Mouse (Mus musculus) liver, embryonic 14.5 days (tissue): ENCODE results near the gene Tmem132d. TPM values are rescaled to one million over a fixed set of nuclear protein-coding genes. Genes with fewer than 3 reads are reported as not detected.

Experiments used
- ATAC-seq: fragments of 200-750 bp; cut with Nextera tagmentation; 2 replicates; pipeline ENCODE4 v1.8.0; 2017; ENCODE audit warnings: moderate number of reproducible peaks, mild to moderate bottlenecking, moderate library complexity; ENCODE audit not compliant: insufficient read depth
- DNase-seq, 3 experiments: peaks; one replicate each; pipeline ENCODE4 v3.0.0-alpha.2; 2012 to 2013; ENCODE audit warnings: low read depth in 3 of 3, low spot score in 3 of 3
- H3K27ac ChIP-seq: fragments of 300-500 bp; sonication (generic); 2 replicates; pipeline ENCODE4 v1.5.1; 2014; ENCODE audit warnings: moderate library complexity, mild to moderate bottlenecking, control low read depth, inconsistent platforms
- H3K27me3 ChIP-seq: fragments of 300-500 bp; sonication (generic); 2 replicates; pipeline ENCODE4 v1.6.1; 2014; ENCODE audit warnings: mild to moderate bottlenecking, low read length, moderate library complexity; ENCODE audit not compliant: control insufficient read depth, insufficient read depth
- H3K36me3 ChIP-seq: fragments of 300-500 bp; sonication (generic); replicated peaks from 2 replicates; pipeline ENCODE4 v1.6.1; 2014; ENCODE audit warnings: low read depth; ENCODE audit not compliant: control insufficient read depth, insufficient read depth
- H3K4me1 ChIP-seq, 2 experiments: fragments of 200-500 bp in 1 of 2; fragments of 300-500 bp in 1 of 2; sonication (generic) in 1 of 2; replicated peaks; 2 replicates each; pipeline ENCODE4 v1.6.1; 2012 to 2014; ENCODE audit warnings: antibody characterized with exemption in 1 of 2, inconsistent platforms in 1 of 2, low read length in 1 of 2; ENCODE audit not compliant: control insufficient read depth in 2 of 2, insufficient read depth in 2 of 2
- H3K4me2 ChIP-seq: fragments of 300-500 bp; sonication (generic); 2 replicates; pipeline ENCODE4 v1.6.1; 2014; ENCODE audit warnings: low read depth, mild to moderate bottlenecking, control low read depth, moderate library complexity
- H3K4me3 ChIP-seq, 2 experiments: fragments of 200-500 bp in 1 of 2; fragments of 300-500 bp in 1 of 2; sonication (generic) in 1 of 2; 2 replicates each; pipeline ENCODE4 v1.5.1; 2012 to 2014; ENCODE audit warnings: low read depth in 2 of 2, low read length in 2 of 2, mild to moderate bottlenecking in 2 of 2, control low read depth in 1 of 2, inconsistent platforms in 1 of 2, moderate library complexity in 1 of 2; ENCODE audit not compliant: insufficient read depth in 1 of 2
- H3K9ac ChIP-seq: fragments of 300-500 bp; sonication (generic); replicated peaks from 2 replicates; pipeline ENCODE4 v1.6.1; 2014; ENCODE audit warnings: mild to moderate bottlenecking, control low read depth, moderate library complexity
- H3K9me3 ChIP-seq: fragments of 300-500 bp; sonication (generic); 2 replicates; pipeline ENCODE4 v1.6.1; 2016; ENCODE audit warnings: low read length, mixed read lengths; ENCODE audit not compliant: control insufficient read depth
- CTCF ChIP-seq: IDR thresholded peaks from 2 replicates; pipeline ENCODE4 v1.5.1; 2016; ENCODE audit warnings: antibody characterized with exemption, low read depth, control low read depth
- EP300 ChIP-seq: IDR thresholded peaks from 2 replicates; pipeline ENCODE4 v1.6.1; 2016; ENCODE audit warnings: antibody characterized with exemption, low read depth
- WGBS: fragments of 180-500 bp; shearing (Covaris S2); extraction: QIAGEN DNeasy Blood & Tissue Kit; methylation state at CpG from one replicate; pipeline ENCODE4 v1.1.7; 2014; ENCODE audit not compliant: insufficient replicate concordance; 5-methylcytosine and 5-hydroxymethylcytosine counted together
- polyA plus RNA-seq, 2 experiments: library from polyadenylated mRNA; depleted of rRNA in 1 of 2; stranded (reverse) in 1 of 2; unstranded in 1 of 2; fragments of >200 nt; fragmentation: Nextera tagmentation in 1 of 2; extraction: Ambion mirVana in 1 of 2; gene quantifications; 2 replicates each; pipeline versions ENCODE4 v1.2.1 to v1.2.3; 2012 to 2014

Tmem132d gene
- polyA plus RNA-seq, 2 experiments, result under 0.01 TPM; not detected in 1

- 48% methylated on average over 8 of the region's 8 CpGs for WGBS
- ATAC-seq, result no peak
Observed at GRCm38 (mm10) chr5:127815292-127815691, 617.6 kb downstream of the Tmem132d start.

GRCm38 (mm10) chr5:127807419-127807818, 625.5 kb downstream of the Tmem132d start:
- Histone ChIP-seq H3K4me1 (no peaks in the 10 kb centered on the region), H3K27me3 (no peaks in the 10 kb centered on the region), H3K4me2 (no peak overlapping the region), H3K36me3 (no peaks in the 10 kb centered on the region), H3K27ac (no peak overlapping the region), H3K9ac (no peak overlapping the region), H3K4me3 (no peak overlapping the region), H3K9me3 (no peaks in the 10 kb centered on the region)
- WGBS, result 73% methylated on average over 3 of the region's 3 CpGs
- DNase-seq (no peak), ATAC-seq (no peak)
- no peak for TF ChIP-seq CTCF
- TF ChIP-seq EP300, result no peak

More at GRCm38 (mm10) chr5:127815292-127815691, 617.6 kb downstream of the Tmem132d start:
- Histone ChIP-seq H3K27ac (no peak overlapping the region), H3K4me2 (no peak overlapping the region), H3K9ac (no peak overlapping the region), H3K4me3 (no peak overlapping the region), H3K9me3 (no peaks in the 10 kb centered on the region), H3K36me3 (no peaks in the 10 kb centered on the region), H3K4me1 (no peaks in the 10 kb centered on the region), H3K27me3 (no peaks in the 10 kb centered on the region)
- peak in 1 of 3 experiments; percentile 25 for DNase-seq
- TF ChIP-seq CTCF, result no peak
- TF ChIP-seq EP300, result no peak

- Histone ChIP-seq H3K9ac (no peak overlapping the region), H3K27ac (no peak overlapping the region), H3K36me3 (no peaks in the 10 kb centered on the region), H3K4me1 (no peaks in the 10 kb centered on the region), H3K4me3 (no peak overlapping the region), H3K27me3 (no peaks in the 10 kb centered on the region), H3K9me3 (no peaks in the 10 kb centered on the region), H3K4me2 (no peak overlapping the region)
- 70% methylated on average over 12 of the region's 12 CpGs for WGBS
- ATAC-seq, result no peak
- no peak for DNase-seq
- TF ChIP-seq CTCF (no peak), EP300 (no peak)
Observed at GRCm38 (mm10) chr5:127806850-127807249, 626.0 kb downstream of the Tmem132d start.

GRCm38 (mm10) chr5:127800907-127801306, 632.0 kb downstream of the Tmem132d start:
- Histone ChIP-seq H3K9me3 (no peaks in the 10 kb centered on the region; the same call in 1 of the 2 replicates), H3K27ac (no peak overlapping the region), H3K4me3 (no peak overlapping the region), H3K4me1 (no peaks in the 10 kb centered on the region), H3K36me3 (no peaks in the 10 kb centered on the region), H3K27me3 (no peaks in the 10 kb centered on the region), H3K4me2 (no peak overlapping the region), H3K9ac (no peak overlapping the region)
- ATAC-seq (no peak), DNase-seq (no peak)
- WGBS, result 53% methylated on average over 4 of the region's 4 CpGs
- TF ChIP-seq CTCF (no peak), EP300 (no peak)

- Histone ChIP-seq H3K36me3 (no peaks in the 10 kb centered on the region), H3K4me2 (no peak overlapping the region), H3K9ac (no peak overlapping the region), H3K9me3 (no peaks in the 10 kb centered on the region), H3K4me3 (no peak overlapping the region), H3K27me3 (no peaks in the 10 kb centered on the region), H3K27ac (no peak overlapping the region), H3K4me1 (no peaks in the 10 kb centered on the region)
- 62% methylated on average over 5 of the region's 5 CpGs for WGBS
- no peak for TF ChIP-seq EP300
- TF ChIP-seq CTCF, result no peak
- ATAC-seq (no peak), DNase-seq (no peak)
Observed at GRCm38 (mm10) chr5:127781221-127781620, 651.7 kb downstream of the Tmem132d start.
